Mouse (Mus musculus): ENCODE data around the gene Arf5.

- TF ChIP-seq EP300 (IDR thresholded peaks at IDR 0.05; ENCODE audit: insufficient read depth, low read depth, low read length), result no peak
- no peak for TF ChIP-seq POLR2A (IDR thresholded peaks at IDR 0.05; ENCODE audit: insufficient read depth, low read length)
These were observed 3.9 kb downstream of the Arf5 start, which contains the start of gene Fscn3 for GRCm38 (mm10) chr6:28427096-28427839.
